Mouse (Mus musculus): ENCODE measurements around the gene Map2.

- no peak for TF ChIP-seq CTCF (IDR thresholded peaks at IDR 0.05; ENCODE audit: low read depth)
- no peak for TF ChIP-seq EP300 (optimal IDR thresholded peaks at IDR 0.05)
Measured at GRCm38 (mm10) chr1:66140686-66141085, 34.4 kb upstream of the Map2 start.
